In genomic region chr12:74364477-74364876, GRCm38 (mm10) we compare ENCODE assay signal across 40 mouse cellular contexts. TPM values are rescaled to one million over a fixed set of nuclear protein-coding genes. Genes with fewer than 3 reads are reported as not detected.
"Had no signal": no experiment of that assay in that cellular context is flagged by ENCODE, and none has a peak within 500 bp of the region (broad histone marks: within the 10 kb centered on the region; RNA-seq: fewer than 3 reads in every experiment).

No protein-coding gene starts in this region.

- ATAC-seq: forebrain, embryonic 13.5 days; forebrain, embryonic 14.5 days; forebrain, embryonic 15.5 days; forebrain, embryonic 16.5 days; forebrain, postnatal 0 days had no signal

- DNase-seq: cerebellum, adult 2 months; cerebellum, adult 8-10 months; cerebellum, adult 9-10 months; cerebellum, adult 9-11 months; cerebellum, postnatal 10 days; cerebellum, postnatal 14 days; cerebellum, postnatal 25 days; cerebellum, postnatal 36 days; embryo, embryonic 11 days; forebrain, postnatal 0 days; gastrocnemius, adult 2 months; gastrocnemius, postnatal 10 days; gastrocnemius, postnatal 14 days; gastrocnemius, postnatal 25 days; gastrocnemius, postnatal 36 days; heart, adult 11 months; heart, adult 18-20 months; heart, adult 2 months had no signal

RNA-seq across cellular contexts. Expression of gene Gm11042, which starts 48.3 kb away (rescaled TPM):
- total RNA-seq: forebrain, postnatal 0 days; gastrocnemius, adult 18-20 months; gastrocnemius, adult 2 months; gastrocnemius, adult 8-10 months; gastrocnemius, postnatal 10 days; gastrocnemius, postnatal 14 days; gastrocnemius, postnatal 25 days; gastrocnemius, postnatal 36 days; gastrocnemius, postnatal 4 days; granulocyte monocyte progenitor cell, adult 5-6 weeks; heart, adult 18-20 months; heart, adult 2 months; heart, adult 8-10 months had no signal
- polyA plus RNA-seq: cerebellum, adult 2 months; cortical plate, adult 2 months; embryonic facial prominence, embryonic 10.5 days; embryonic facial prominence, embryonic 11.5 days; embryonic facial prominence, embryonic 12.5 days; embryonic facial prominence, embryonic 13.5 days; embryonic facial prominence, embryonic 14.5 days; embryonic facial prominence, embryonic 15.5 days; erythroblast, embryonic 14.5 days; forebrain, embryonic 10.5 days; forebrain, embryonic 11.5 days; forebrain, embryonic 12.5 days; forebrain, embryonic 13.5 days; forebrain, embryonic 14.5 days; forebrain, embryonic 15.5 days; forebrain, embryonic 16.5 days; forebrain, postnatal 0 days; frontal cortex, adult 2 months; gonadal fat pad, adult 2 months; heart, adult 2 months had no signal
